Mouse (Mus musculus) left cerebral cortex, adult 2 months (tissue): ENCODE measurements around the gene Birc3. TPM values are rescaled to one million over a fixed set of nuclear protein-coding genes. Genes with fewer than 3 reads are reported as not detected.
A peak's percentile ranks its signal among the peaks of the same experiment; 100 is the strongest.
"Not testable (repeated sequence)": the region's sequence is repeated elsewhere in the genome, so short reads cannot be mapped to it uniquely, and the experiment has no call there.

Source experiments
- DNase-seq, 2 experiments: peaks; one replicate each; pipeline ENCODE4 v3.0.0; 2021 to 2022; ENCODE audit warnings: low spot score in 2 of 2, mixed read lengths in 1 of 2; ENCODE audit errors: extremely low spot score in 1 of 2
- H3K27ac ChIP-seq: fragments of 200-600 bp; 2 replicates; pipeline ENCODE4 v1.8.1; 2022
- H3K4me3 ChIP-seq: fragments of 200-600 bp; 2 replicates; pipeline ENCODE4 v1.8.1; 2022
- CTCF ChIP-seq: fragments of 200-600 bp; IDR thresholded peaks from 2 replicates; pipeline ENCODE4 v1.8.1; 2022; ENCODE audit warnings: antibody characterized with exemption, mild to moderate bottlenecking, moderate library complexity
- intact Hi-C: fragments of 180-260 bp; cut with DNase I; formaldehyde crosslinking; loops from one replicate; pipeline ENCODE4 v1.15.1; 2025
- long read RNA-seq, 2 experiments: library from polyadenylated mRNA; stranded (forward); transcript quantifications; one replicate each; pipeline ENCODE4 v2.0.0; 2021; ENCODE audit warnings: borderline mapping rate in 2 of 2
- total RNA-seq, 2 experiments: library from RNA; stranded (reverse); gene quantifications; 2 replicates each; pipeline ENCODE4 v1.2.3; 2021

Gene Birc3
- total RNA-seq = 1 to 10 TPM; 2.9 to 3.9 TPM
- long read RNA-seq, experiment 1, partial matches to known transcripts = 0 of 3 reads
- long read RNA-seq, experiment 1, other reads (novel, unspliced or antisense) = 1 of 3 reads
- long read RNA-seq, experiment 2, partial matches to known transcripts = 0 of 1 reads
- long read RNA-seq, experiment 2, other reads (novel, unspliced or antisense) = 0 of 1 reads

GRCm38 (mm10) chr9:7872775-7873439 lies at the start of gene Birc3:
Birc3 (minus strand) TSS chr9:7873186.
- intact Hi-C loops = no loop called here
- Histone ChIP-seq H3K27ac (peak within 1 kb of the TSS; percentile 4; the same call in 1 of the 2 replicates), H3K4me3 (peak within 1 kb of the TSS; percentile 64)
- TF ChIP-seq CTCF = no peak
- peak; percentile 14 to 20 for DNase-seq

DNA sequence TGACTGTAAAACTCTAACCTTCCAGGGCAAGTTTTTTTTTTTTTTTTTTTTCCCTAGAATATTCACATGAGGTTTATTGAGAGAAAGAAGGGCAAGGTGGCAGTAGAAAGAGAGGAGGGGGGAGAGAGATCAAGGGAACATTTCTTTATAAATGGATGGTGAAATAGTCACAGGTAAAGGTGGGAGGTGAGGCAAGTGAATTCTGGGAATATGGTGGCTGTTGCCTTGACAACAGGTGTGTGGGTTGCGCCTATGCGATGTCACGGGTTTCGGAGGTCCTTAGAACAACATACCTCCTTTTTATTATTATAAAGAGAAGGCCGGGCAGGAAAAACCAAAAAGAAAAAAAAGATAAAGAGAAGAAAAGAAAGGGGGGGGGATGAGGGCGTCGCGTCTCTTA lies 41.9 kb upstream of the Birc3 start:
- intact Hi-C loops = no loop called here
- TF ChIP-seq CTCF = no peak
- Histone ChIP-seq H3K27ac (no peak overlapping the region), H3K4me3 (no peak overlapping the region)
- no peak for DNase-seq

- TF ChIP-seq CTCF = peak; percentile 12; the same call in 1 of the 2 replicates
- Histone ChIP-seq H3K27ac (no peak overlapping the region), H3K4me3 (0 out of 2 replicates have a peak overlapping the region, but pooled peaks have one; percentile 18)
- peak in 1 of 2 experiments; percentile 18 for DNase-seq
- intact Hi-C loops = no loop called here
These were observed 41.5 kb upstream of the Birc3 start for GRCm38 (mm10) chr9:7914487-7914886.

GRCm38 (mm10) chr9:7913953-7914352 lies 41.0 kb upstream of the Birc3 start:
- intact Hi-C loops = no loop called here
- Histone ChIP-seq H3K4me3 (0 out of 2 replicates have a peak overlapping the region, but pooled peaks have one; percentile 18), H3K27ac (no peak overlapping the region)
- DNase-seq = no peak
- no peak for TF ChIP-seq CTCF

DNA sequence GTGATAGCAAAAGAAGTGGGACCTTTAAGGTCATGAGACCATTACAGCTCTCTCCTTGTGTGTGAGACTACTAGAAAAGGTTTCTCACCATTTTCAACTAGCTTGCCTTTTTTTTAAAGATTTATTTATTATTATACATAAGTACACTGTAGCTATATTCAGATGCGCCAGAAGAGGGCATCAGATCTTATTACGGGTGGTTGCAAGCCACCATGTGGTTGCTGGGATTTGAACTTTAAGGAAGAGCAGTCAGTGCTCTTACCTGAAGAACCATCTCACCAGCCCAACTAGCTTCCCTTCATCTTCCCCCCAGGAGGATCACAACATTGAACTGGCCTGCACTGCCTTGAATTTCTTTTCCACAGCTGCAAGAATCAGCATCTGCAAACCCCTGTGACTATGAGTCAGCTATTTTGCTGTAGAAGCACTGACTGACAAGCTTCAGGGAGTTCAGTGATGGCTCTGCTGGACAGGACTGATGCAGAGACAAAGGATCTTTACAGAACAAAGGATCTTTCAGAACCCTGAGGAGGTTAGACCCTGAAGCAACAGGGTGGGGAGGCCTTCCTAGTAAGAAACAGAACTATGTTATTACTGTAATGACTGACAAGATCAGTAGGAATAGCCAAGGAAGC lies 34.5 kb upstream of the Birc3 start:
- no peak for DNase-seq
- Histone ChIP-seq H3K4me3 (no peak overlapping the region), H3K27ac (no peak overlapping the region)
- intact Hi-C loops = loop anchor here (10.0 kb wide), 1 partner anchor 297 kb away; no protein-coding TSS in a partner anchor
- no peak; the same call in 1 of the 2 replicates for TF ChIP-seq CTCF

DNA sequence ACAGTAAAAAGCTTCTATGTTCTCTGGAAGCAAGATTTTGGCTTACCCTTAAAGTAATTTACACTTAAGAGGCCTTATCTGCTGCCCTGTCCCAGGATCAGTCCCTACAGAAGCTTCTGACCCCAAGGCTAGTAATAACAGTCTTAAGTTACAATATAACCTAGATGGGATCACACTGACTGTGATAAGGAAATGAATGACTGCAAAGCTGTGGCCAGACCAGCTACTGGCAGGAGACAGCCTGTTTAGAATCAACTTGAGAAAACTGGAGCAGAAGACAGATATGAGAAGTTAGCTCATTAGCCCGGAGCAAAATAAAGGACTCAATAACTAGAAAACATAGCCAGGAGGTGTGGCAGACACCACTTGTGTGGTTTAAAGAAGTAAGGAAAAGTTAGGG lies 33.6 kb upstream of the Birc3 start:
- TF ChIP-seq CTCF = no peak
- intact Hi-C loops = loop anchor here (10.0 kb wide), 1 partner anchor 298 kb away; no protein-coding TSS in a partner anchor
- Histone ChIP-seq H3K27ac (no peak overlapping the region), H3K4me3 (no peak overlapping the region)
- no peak for DNase-seq

- DNase-seq = no peak
- intact Hi-C loops = loop anchor here (10.0 kb wide), 1 partner anchor 301 kb away; no protein-coding TSS in a partner anchor
- TF ChIP-seq CTCF = no peak
- H3K27ac ChIP-seq = no peak overlapping the region
- H3K4me3 ChIP-seq = no peak overlapping the region
These were observed 30.8 kb upstream of the Birc3 start for GRCm38 (mm10) chr9:7903825-7904224.

- no peak for TF ChIP-seq CTCF
- Histone ChIP-seq H3K4me3 (no peak overlapping the region), H3K27ac (no peak overlapping the region)
- DNase-seq = no peak
- intact Hi-C loops = loop anchor here (10.0 kb wide), 1 partner anchor 302 kb away; no protein-coding TSS in a partner anchor
These were observed 30.3 kb upstream of the Birc3 start for GRCm38 (mm10) chr9:7903262-7903661.

GRCm38 (mm10) chr9:7902311-7902710 lies 29.3 kb upstream of the Birc3 start:
- intact Hi-C loops = loop anchor here (10.0 kb wide), 1 partner anchor 302 kb away; no protein-coding TSS in a partner anchor
- no peak for DNase-seq
- no peak for TF ChIP-seq CTCF
- Histone ChIP-seq H3K4me3 (no peak overlapping the region), H3K27ac (no peak overlapping the region)

DNA sequence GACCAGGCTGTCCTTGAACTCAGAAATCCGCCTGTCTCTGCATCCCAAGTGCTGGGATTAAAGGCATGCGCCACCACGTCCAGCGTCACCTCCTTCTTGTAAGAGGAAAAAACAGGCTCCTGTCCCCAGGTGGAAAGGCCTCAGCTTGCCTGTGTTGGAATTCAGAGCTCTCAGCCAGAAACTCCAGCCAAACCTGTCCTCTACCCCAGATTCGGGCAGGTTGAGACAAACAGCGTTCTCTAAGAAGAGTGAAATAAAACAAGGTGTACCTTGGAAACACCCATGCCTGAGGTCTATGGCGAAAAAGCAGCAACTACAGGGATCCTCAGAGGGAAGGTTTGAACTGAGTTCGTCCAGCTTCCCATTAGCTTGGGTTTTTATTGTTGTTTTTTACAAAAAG lies 28.0 kb upstream of the Birc3 start:
- Histone ChIP-seq H3K27ac (no peak overlapping the region), H3K4me3 (no peak overlapping the region)
- intact Hi-C loops = loop anchor here (10.0 kb wide), 1 partner anchor 304 kb away; no protein-coding TSS in a partner anchor
- TF ChIP-seq CTCF = no peak
- no peak for DNase-seq

GRCm38 (mm10) chr9:7897502-7897901 lies 24.5 kb upstream of the Birc3 start:
- intact Hi-C loops = loop anchor here (1.0 to 5.0 kb wide), 2 partner anchors 183 to 295 kb away; no protein-coding TSS in a partner anchor
- peak; percentile 90 for TF ChIP-seq CTCF
- Histone ChIP-seq H3K4me3 (no peak overlapping the region), H3K27ac (no peak overlapping the region)
- DNase-seq = peak; percentile 53 to 70

- intact Hi-C loops, H3K4me3 ChIP-seq, H3K27ac ChIP-seq, DNase-seq: not testable (repeated sequence)
These were observed 18.8 kb upstream of the Birc3 start for GRCm38 (mm10) chr9:7891796-7892195.
